Mouse (Mus musculus): ENCODE results near the gene Sectm1a.

DNA sequence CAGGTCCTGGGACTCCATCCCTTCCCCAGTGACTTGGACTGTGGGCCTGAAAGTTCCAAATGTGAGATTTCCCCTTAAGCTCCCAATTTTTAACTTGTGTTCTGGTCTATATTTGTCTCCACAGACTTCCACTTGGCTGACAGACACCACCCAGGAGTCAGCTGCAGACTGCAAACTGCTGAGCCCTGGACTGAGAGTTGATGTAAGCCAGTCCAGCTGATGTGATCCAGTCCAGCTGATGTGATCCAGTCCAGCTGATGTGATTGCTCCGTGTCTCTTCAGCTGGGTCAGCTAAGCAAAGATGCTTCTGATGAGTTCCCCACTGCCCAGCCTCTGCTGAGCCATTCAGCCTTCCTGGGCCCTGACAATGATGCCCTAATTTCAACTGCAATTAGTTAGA, 29.2 kb downstream of the Sectm1a start:
- TF ChIP-seq POLR2A (IDR thresholded peaks at IDR 0.05; ENCODE audit: borderline replicate concordance, extremely low read depth, insufficient read depth, insufficient read length, poor library complexity, severe bottlenecking) (no peak), CTCF (IDR thresholded peaks at IDR 0.05; ENCODE audit: borderline replicate concordance, extremely low read depth, insufficient read depth, insufficient read length) (no peak)

All from brain, embryonic 14.5 days (tissue).